Mouse (Mus musculus): Measurements from ENCODE around the gene Slc2a1. TPM values are rescaled to one million over a fixed set of nuclear protein-coding genes. Genes with fewer than 3 reads are reported as not detected.

Gene Slc2a1
- polyA plus RNA-seq, 3 experiments from 2014 or later = 29.4 to 37.6 (median 36.4) TPM

DNA sequence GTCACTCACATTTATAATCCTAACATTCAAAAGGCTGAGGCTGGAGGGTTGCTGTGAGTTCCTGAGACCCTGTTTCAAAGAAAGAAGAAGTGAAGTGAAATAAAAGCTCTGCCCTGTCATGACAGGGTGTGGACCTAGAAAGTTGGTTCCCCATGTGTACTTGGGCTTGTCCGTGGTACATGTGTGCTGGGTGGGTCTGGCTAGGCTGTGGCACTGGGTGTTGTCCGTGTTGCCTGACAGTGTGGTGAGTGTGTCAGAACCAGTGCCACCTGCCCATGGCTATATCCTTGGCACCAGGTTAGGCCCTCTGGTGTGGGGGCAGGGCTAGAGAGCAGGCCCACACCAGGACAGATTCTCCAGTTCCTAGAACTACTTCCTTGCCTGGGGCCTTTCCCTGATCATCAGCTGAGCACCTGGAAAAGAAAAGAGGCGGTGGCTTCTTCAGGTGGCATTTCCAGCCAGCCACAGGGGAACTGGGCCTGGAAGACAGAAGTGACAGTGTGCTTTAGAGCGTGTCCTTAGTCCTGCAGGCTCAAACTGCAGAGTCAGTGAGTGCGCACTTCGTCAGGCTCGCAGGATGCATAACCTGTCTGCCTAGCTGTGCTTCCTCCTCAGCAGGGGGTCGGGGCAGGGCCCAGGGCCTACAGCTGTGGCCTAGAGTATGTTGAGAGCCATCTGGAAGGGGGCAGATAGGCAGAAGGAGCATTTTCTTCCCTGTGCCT, 22.8 kb downstream of the Slc2a1 start:
- no peak for ATAC-seq

DNA sequence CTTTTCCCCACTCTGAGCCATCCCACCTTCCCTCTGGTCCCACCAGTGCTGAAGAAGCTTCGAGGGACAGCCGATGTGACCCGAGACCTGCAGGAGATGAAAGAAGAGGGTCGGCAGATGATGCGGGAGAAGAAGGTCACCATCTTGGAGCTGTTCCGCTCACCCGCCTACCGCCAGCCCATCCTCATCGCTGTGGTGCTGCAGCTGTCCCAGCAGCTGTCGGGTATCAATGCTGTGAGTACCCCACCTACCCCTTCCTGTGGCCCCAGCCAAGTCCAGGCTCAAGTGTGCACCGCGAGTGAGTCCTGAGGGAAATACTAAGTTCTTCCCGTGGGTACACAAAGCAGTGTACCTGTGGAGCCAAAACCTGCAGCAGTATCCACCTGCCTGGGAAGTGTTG, 24.8 kb downstream of the Slc2a1 start:
- ATAC-seq = no peak

DNA sequence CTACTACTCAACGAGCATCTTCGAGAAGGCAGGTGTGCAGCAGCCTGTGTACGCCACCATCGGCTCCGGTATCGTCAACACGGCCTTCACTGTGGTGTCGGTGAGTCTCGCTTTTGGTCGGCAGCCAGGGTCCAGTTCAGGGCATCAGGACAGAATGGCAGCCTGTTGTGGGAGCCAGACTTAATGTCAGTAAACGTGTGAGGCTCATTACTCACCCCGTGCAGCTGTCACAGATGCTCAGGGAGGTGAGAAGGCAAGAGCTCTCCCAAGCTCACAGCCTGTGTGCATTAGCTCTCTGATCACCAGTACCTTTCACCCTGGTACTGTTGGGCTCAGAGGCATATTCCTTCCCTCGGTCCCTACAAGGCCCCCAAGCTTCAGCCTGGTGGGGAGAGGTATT, 25.3 kb downstream of the Slc2a1 start:
- no peak for ATAC-seq

DNA sequence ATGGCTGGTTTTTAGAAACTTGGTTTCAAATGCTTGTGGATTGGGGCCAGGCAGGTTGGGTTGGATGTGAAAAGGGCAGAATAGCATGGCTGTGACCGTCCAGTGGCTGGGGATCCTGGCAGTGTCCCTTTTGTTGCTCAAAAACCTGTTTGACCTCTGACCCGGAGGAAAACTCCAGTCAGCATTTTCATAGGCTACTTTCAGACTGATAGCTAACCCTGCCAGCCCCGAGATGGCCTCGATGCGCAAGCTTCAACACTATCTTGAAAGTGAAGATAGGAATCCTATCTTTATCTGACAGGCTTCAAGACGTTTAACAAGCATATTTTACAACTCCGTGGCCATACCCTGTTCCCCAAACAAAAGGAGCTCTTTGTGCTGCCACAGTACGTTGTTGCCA, 28.8 kb downstream of the Slc2a1 start:
- no peak for ATAC-seq

DNA sequence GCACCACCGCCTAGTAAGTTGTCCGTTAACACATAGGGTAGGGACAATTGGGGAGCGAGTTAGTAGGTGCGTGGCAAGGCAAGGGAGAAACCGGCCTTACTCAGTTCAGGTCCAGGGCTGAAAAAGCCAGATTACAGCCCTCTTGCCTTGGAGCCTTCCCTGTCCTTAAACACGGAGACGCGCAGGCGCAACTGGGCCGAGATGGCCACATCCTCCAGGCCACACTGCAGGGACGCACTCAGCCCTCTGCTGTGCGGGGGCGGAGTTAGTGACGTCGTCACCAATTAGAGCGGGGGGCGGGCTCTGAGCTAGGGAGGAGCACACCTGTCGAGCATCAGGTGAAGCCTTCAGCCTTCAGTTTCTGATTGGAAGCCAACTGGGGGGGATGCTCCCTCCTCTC, 29.7 kb downstream of the Slc2a1 start:
- ATAC-seq = no peak

DNA sequence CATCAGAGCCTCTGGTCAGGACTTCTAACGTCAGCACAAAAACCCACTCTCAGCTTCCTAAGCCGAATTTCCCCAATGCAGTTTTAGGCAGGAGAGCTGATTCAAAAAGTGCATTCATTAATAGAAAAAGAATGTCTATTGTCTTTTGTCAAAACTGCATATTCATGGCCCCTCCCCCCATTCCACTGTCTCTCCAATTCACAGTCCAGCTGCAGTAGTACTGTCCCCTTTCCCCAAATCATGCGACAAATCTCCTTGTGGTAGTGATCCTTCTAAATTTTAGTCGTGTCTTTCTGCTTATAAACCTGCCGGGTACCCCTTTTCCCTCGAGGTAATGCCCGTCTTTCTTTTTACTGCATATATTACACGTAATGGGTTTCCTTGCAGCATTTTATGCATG, 30.3 kb downstream of the Slc2a1 start:
- ATAC-seq = no peak

DNA sequence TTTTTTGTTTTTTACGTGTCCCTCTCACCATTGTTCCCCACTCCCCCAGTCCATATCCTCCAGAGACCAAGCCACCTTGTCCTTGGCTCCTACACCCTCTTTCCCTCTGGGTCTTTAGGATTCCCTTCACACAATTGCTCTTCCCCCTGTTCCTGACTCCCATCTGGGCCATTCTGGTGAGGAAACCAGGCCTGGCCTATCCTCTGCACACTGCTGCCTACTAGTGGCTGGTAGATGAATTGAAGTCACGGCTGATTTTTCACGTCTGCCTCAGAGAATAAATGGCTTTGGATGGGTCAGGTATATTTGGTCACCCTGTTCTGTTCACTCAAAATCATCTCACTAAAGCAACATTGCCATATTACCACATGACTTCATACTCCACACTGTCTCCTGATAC, 31.6 kb downstream of the Slc2a1 start:
- ATAC-seq = peak; percentile 78

DNA sequence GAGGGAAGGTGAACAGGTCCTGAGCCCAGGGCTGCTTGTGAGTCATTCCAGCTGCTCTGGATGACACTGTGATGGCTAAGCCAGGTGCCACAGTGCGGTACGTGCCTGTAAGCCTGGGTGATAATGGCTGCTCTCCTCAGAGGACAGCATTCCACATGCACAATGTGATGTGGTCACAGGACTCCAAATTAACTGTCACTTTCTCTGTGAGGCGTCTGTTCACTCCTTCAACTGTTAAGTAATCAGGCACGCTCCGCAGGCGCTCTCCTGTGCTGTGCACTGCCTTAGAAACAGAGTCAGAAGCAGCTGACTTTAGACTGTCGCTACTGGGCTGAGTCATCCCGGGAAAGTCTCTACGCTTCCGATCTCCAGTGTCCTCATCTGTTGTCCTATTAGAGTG, 32.7 kb downstream of the Slc2a1 start:
- no peak for ATAC-seq

DNA sequence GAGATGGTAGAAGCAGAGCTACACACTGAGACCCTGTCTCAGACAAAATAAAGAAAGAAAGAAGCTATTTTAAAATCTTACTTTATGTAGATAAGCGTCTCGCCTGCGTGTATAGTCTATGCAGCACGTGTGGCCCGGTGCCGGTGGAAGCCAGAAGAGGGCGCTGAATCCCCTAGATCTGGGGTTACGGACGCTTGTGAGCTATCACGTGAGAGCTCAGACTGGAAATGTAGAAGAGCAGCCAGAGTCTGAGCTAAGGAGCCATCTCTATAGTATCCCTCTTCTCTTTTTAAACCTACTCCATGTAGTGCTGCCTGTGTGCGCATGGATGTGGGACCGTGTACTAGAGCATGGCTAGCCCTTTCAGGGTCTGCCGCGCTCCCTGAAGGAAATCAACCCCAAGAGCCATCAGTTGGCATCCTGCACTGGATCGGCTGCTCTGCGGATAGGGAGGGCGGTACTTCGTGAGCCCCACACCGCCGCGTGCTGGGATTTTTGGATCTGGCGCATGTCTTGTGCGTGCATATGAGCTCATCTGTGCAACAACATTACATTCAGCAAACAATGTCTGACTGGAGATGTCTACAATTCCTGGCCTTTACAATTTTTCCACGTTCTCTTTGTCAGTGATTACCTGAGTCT, 33.8 kb downstream of the Slc2a1 start:
- ATAC-seq = peak; percentile 43

DNA sequence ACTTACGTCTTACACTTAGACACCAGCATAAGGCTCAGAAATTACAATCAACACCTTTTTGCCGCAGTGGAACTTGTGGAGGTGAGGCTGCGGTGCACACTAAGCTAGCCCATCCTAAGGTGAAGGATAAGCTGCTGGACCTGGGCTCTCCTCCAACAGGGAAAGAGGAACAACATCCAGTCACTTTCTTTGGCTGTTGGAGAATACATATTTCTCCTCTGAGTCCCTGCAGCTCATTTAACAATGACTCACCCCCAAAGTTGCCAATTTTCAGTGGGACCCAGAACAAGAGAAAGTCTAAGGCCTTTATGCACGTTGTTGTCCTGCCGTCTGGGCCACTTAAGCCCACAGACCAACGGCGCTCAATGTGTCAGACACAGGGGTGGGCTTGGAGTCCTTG, 38.3 kb downstream of the Slc2a1 start:
- no peak for ATAC-seq

DNA sequence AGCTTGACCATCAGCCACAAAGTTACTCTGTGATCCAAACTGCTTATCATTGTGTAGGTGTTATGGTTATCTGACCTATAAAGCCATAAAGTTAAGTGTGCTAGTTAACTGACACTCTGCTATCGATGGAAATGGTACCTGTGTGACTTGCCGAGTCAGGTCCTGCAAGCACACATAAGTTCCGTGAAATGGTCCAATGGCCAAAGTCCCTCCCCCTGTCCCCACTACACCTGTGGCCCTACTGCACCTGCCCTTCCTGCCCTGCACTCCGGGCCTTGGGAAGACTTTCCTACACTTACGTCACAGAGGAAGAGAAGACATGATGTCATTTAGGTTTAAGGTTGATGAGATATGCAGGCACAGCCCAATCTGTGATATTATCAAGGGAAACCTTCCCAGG, 38.8 kb downstream of the Slc2a1 start:
- no peak for ATAC-seq

DNA sequence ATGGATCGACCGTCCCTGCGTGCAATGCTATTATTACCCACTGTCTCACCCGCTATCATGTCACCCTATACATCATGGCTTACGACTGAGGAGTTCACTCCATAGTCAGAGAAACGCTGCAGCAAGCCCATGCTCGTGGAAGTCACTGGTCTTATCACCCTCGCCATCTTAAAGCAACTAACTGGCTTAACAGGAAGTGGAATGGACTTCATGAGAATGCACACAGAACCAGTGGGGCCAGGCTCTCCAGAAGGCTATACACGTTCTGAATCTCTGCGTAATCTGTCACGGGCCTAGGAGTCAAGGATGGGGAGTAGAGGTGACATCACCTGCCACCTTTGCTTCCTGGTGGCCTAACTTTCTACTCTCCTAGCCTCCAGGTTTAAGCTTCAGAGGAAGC, 40.2 kb downstream of the Slc2a1 start:
- ATAC-seq = no peak

DNA sequence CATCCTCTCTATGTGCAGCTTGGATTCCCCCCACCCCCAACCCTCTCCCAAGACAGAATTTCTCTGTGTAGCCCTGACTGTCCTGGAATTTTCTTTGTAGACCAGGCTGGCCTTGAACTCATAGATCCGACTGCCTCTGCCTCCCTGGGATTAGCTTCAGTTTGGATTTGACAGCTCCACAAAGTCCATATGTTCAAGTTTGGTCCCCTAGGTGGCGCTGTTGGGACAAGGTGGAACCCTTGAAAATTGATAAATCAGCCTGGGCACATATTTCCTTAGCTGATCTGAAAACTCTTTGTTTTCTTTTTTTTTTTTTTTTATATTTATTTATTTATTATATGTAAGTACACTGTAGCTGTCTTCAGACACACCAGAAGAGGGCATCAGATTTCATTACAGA, 48.7 kb downstream of the Slc2a1 start:
- ATAC-seq = peak; percentile 48

DNA sequence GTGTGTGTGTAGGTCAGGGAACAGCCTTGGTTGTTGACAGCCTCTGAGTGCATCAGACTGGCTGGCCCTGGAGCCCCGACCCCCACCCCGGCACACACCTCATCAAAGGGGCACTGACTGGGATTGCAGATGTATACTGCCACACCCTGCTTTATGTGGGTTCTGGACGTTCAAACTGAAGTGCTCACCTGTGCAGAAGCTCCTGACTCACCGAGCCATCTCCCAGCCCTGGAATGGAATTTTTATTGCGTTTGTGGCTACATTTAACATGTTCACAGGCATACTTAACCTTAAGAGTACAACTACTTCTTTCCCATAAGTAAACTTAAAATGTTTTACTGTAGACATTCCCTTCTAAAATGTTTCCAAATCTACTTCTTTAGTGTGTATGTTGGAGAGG, 49.4 kb downstream of the Slc2a1 start:
- ATAC-seq = no peak

DNA sequence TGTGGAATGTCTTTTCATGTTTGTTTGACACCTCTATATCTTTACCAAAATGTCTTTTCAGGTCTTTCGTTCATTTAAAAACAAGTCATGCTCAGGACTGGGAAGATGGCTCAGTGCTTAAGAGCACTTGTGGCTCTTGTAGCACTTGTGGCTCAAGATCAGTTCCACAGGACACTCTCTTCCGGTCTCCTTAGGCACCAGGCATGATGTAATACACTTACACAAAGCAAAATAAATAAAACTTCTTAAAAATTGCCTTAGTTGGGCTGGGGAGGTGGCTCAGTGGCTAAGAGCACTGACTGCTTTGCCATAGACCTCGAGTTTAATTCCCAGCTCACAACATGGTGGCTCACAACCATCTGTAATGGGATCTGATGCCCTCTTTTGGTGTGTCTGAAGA, 52.8 kb downstream of the Slc2a1 start:
- ATAC-seq = no peak

DNA sequence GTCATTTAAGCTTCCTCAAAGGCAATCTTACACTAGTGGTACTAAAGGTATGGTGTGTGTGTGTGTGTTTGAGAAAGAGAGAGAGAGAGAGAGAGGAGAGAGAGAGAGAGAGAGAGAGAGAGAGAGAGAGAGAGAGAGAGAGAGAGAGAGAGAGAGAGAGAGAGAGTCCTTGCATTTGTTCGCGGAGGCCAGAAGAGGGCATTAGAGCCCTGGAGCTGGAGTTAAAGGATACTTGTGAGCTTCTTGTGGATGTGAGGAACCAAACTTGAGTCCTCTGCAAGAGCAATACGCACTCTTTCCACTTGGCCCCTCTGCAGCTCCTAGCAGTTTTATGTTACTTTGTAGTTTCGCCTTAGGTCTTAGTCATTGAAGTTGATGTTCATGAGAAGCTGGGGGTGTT, 54.5 kb downstream of the Slc2a1 start:
- ATAC-seq = no peak

DNA sequence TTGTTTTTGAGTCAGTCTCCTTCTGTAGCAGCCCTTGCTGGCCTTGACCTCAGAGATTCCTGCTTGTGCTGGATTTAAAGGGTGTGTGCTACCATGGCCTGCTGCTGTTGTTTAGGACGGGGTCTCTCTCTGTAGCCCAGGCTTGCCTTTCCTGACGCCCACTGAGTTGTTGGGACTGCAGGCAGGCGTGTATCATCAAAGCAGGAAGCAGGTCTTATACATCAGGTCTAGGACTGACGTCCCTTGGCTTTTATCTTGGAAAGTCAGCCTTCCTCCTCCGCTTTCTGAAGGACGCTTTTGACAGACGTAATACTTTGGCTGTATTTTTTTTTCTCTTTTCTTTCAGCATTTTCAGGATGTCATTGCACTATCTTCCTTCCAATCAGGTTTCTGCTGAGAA, 57.4 kb downstream of the Slc2a1 start:
- no peak for ATAC-seq

DNA sequence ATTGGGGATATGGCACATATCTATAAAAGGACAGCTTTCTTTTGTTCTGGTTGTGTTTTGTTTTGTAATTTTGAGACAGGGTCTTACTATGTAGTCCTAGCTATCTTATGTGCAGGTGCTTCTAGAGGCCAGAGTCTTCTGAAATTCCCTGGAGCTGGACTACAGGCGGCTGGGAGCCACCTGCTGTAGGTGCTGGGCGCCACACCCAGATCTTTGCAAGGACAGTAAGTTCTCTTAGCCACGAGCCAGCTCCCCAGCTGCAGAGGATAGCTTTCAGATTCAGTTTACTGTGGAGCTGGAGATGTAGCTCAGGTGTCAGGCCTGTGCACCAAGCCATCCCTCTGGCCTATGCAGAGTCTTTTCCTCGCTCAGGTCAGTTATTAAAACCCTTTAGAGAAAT, 58.6 kb downstream of the Slc2a1 start:
- no peak for ATAC-seq

DNA sequence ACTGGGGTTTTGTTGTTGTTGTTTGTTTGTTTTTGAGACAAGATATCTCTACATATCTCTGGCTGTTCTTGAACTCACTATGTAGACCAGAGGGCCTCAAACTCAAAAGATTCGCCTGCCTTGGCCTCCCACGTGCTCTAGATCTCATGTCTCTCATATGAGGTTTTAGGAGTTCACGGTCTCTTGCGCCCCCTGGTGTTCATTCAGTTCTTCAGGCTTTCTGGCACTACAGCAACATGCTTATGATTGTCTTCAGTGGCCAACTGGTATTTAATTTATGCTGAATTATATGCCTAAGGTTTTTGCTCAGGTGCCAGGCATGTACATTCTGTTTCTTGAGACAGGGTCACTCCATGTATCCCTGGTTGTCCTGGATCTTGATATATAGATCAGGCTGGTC, 59.2 kb downstream of the Slc2a1 start:
- ATAC-seq = peak; percentile 91

DNA sequence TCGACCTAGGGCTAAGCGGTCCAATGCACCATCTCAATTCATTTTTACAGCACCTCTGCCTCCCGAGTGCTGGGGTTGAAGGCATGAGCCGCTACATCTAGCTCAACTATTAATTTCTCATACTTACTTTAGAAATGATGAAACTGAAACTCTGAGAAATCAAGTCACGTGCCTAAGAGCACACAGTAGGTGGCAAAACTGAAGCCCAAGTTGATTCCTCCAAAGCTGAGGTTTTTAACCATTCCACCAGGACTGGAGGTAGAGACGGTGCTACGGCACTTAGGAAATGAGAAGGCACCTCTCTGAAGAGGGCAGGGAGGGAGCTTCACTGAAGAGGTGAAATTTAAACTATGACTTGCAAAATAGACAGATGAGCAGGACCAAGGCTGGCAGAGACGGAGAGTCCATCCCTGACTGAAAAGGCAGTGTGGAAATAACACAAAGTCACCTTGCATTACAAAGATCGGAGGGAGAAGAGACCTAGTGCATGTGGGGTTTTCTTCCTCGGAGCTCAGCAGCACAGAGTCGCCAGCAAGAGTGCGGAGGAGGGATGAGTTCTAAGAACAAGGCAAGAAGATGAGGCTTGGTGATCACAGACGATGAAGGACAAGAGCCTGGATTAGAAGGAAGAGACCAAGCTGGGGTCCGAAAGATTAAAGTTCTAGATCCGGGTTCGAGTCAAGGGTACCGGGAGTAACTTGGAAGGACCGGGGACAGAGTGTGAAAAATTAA, 64.6 kb downstream of the Slc2a1 start:
- no peak for ATAC-seq

DNA sequence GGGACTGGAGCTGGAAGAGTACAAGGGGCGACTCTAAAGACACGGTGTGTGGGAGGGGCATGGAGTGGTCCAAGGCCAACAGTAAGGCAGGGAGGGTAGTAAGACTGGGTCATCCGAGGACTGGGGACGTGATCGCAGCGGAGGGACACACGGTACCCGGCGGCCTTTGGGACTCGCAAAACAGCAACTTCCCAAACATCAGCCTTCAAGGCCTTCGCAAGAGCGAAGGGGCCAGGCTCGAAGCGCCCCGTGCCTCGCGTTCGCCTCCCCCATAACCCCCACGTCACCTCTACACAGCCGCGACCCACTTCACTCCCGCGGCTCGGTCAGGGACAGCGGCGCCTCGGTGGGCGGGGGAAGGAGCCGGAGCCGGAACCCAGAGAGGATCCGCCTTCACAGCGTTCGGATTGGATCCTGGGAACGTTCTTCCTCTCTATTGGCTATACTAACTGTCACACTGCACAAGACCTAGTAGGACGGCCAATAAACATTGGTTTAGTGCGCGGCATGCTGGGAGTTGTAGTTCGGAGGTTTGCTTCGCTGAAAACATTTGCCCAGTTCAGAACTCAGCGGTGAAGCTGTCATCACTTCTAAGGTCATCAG, 65.4 kb downstream of the Slc2a1 start, which contains the start of gene Zfp691:
Gene Zfp691, minus strand, starts transcription at position 345 of the 603 bp plus-strand sequence.
- peak; percentile 100 for ATAC-seq

DNA sequence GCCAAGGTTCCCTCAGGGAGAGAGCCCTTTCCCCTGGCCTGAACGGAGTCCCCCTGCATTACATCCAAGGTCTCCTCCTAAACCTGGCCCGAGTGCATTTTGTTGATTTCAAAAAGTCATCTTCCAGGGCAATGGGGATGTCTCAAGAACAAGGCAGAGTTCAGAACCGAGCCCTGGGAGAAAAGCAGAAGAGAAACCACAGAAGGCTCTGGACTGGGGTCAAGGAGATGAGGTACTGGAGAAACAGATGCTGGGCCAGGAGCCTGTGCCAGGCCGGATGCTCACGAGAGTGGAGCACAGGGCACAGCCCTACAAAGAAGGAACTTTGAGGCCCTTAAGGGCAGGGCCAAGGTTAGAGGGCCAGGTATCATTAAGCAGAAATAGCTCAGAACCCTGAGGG, 69.2 kb downstream of the Slc2a1 start:
- no peak for ATAC-seq

DNA sequence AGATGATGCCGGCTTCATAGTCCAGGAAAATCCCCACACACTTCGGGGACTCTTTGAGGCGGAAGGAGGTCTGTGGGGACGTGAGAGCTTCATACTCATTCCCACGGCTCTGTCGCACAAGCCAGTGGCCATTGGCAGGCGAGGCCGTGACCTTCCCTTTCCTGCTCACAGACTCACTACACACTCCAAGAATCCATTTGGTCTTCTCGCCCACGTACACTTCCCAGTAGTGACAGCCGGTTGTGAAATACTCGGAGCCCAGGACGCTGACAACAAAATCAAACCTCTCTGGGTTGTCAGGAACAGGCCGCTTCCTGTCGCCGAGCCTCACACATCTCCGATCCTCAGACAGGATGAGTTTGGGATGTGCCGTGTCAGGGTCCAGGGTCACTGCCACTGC, 69.8 kb downstream of the Slc2a1 start:
- ATAC-seq = no peak
